Mouse (Mus musculus) intestine, embryonic 15.5 days (tissue): Measurements from ENCODE around the gene Pias3. TPM values are rescaled to one million over a fixed set of nuclear protein-coding genes. Genes with fewer than 3 reads are reported as not detected.

Source experiments
- ATAC-seq: fragments of 200-750 bp; cut with Nextera tagmentation; 2 replicates; pipeline ENCODE4 v1.8.0; 2017; ENCODE audit warnings: moderate TSS enrichment, moderate library complexity
- H3K27ac ChIP-seq: fragments of 300-500 bp; sonication (generic); 2 replicates; pipeline ENCODE4 v1.5.1; 2015; ENCODE audit warnings: mild to moderate bottlenecking, inconsistent platforms
- H3K27me3 ChIP-seq: fragments of 300-500 bp; sonication (generic); replicated peaks from 2 replicates; pipeline ENCODE4 v1.6.1; 2015; ENCODE audit warnings: inconsistent platforms
- H3K36me3 ChIP-seq: fragments of 300-500 bp; sonication (generic); 2 replicates; pipeline ENCODE4 v1.6.1; 2015; ENCODE audit warnings: inconsistent platforms
- H3K4me1 ChIP-seq: fragments of 300-500 bp; sonication (generic); replicated peaks from 2 replicates; pipeline ENCODE4 v1.6.1; 2015; ENCODE audit warnings: inconsistent platforms
- H3K4me2 ChIP-seq: fragments of 300-500 bp; sonication (generic); replicated peaks from 2 replicates; pipeline ENCODE4 v1.6.1; 2015; ENCODE audit warnings: mild to moderate bottlenecking, inconsistent platforms
- H3K4me3 ChIP-seq: fragments of 300-500 bp; sonication (generic); replicated peaks from 2 replicates; pipeline ENCODE4 v1.5.1; 2015; ENCODE audit warnings: inconsistent platforms
- H3K9ac ChIP-seq: fragments of 300-500 bp; sonication (generic); 2 replicates; pipeline ENCODE4 v1.6.1; 2015; ENCODE audit warnings: inconsistent platforms
- H3K9me3 ChIP-seq: fragments of 300-500 bp; sonication (generic); 2 replicates; pipeline ENCODE4 v1.6.1; 2016; ENCODE audit warnings: inconsistent platforms
- WGBS: fragments of 180-500 bp; shearing (Covaris S2); methylation state at CpG from one replicate; pipeline ENCODE4 v1.1.7; 2015; 5-methylcytosine and 5-hydroxymethylcytosine counted together
- polyA plus RNA-seq: library from polyadenylated mRNA; unstranded; fragments of >200 nt; fragmentation: Nextera tagmentation; extraction: Ambion mirVana; gene quantifications from 2 replicates; pipeline ENCODE4 v1.2.1, GENCODE M21; 2015

Pias3 gene
- polyA plus RNA-seq, 1 experiment from 2014 or later: 37.2 TPM

DNA sequence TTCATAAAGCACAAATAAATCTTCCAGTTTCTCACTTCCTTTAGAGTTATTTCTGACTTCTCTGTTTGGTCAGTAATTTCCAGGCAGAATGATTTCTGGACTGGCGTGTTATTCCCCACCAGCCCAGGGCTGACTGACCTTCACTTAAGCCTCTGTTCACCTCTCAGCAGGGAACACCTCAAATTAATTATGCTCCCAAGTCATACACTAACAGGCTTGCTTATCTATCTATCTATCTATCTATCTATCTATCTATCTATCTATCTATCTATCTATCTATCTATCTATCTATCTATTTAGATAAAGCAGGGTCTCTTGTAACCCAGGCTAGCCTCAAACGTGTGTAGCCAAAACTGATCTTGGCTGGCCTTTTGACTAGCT lies 12.5 kb downstream of the Pias3 start:
- peaks cover 32% of the 10 kb centered on the region for H3K36me3 ChIP-seq
- H3K9me3 ChIP-seq: no peaks in the 10 kb centered on the region
- no peaks in the 10 kb centered on the region for H3K27me3 ChIP-seq
- H3K27ac ChIP-seq: no peak overlapping the region
- H3K4me1 ChIP-seq: peaks cover 5% of the 10 kb centered on the region; the same call in 1 of the 2 replicates
- ATAC-seq: peak; percentile 24; the same call in 1 of the 2 replicates
- H3K4me3 ChIP-seq: no peak overlapping the region
- H3K4me2 ChIP-seq: peak overlapping the region; percentile 100; the same call in 1 of the 2 replicates
- WGBS: 55% methylated on average over 2 of the region's 2 CpGs
- no peak overlapping the region for H3K9ac ChIP-seq

- no peak overlapping the region for H3K9ac ChIP-seq
- no peak for ATAC-seq
- no peaks in the 10 kb centered on the region for H3K27me3 ChIP-seq
- no peaks in the 10 kb centered on the region for H3K9me3 ChIP-seq
- no peak overlapping the region for H3K27ac ChIP-seq
- H3K4me3 ChIP-seq: no peak overlapping the region
- WGBS: 78% methylated on average over 5 of the region's 5 CpGs
- H3K36me3 ChIP-seq: peaks cover 40% of the 10 kb centered on the region
- no peaks in the 10 kb centered on the region for H3K4me1 ChIP-seq
- H3K4me2 ChIP-seq: no peak overlapping the region
These were observed 18.1 kb downstream of the Pias3 start for GRCm38 (mm10) chr3:96714286-96714685.

DNA sequence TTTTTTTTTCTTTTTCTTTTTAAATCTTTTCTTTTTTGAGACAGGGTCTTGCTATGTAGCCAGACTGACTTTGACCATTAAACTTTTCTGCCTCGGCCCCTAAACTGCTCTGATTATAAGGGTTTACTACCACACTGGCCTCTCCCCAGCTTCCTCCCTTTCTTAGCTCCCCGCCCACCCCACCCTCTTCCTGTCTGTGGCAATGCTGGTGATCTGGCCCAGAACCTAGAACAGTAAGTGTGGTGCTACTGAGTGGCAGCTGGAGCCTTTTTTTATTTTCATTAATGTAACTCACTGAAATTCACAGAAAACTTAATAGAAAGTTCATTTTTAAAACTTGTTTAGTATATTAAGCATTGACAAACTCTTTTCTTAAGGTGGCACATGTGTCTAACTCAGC lies 19.7 kb downstream of the Pias3 start:
- no peak for ATAC-seq
- WGBS: 83% methylated on average over 2 of the region's 2 CpGs
- H3K36me3 ChIP-seq: peaks cover 38% of the 10 kb centered on the region
- no peak overlapping the region for H3K27ac ChIP-seq
- H3K4me2 ChIP-seq: no peak overlapping the region
- no peaks in the 10 kb centered on the region for H3K9me3 ChIP-seq
- H3K9ac ChIP-seq: no peak overlapping the region
- H3K27me3 ChIP-seq: no peaks in the 10 kb centered on the region
- no peaks in the 10 kb centered on the region for H3K4me1 ChIP-seq
- no peak overlapping the region for H3K4me3 ChIP-seq

DNA sequence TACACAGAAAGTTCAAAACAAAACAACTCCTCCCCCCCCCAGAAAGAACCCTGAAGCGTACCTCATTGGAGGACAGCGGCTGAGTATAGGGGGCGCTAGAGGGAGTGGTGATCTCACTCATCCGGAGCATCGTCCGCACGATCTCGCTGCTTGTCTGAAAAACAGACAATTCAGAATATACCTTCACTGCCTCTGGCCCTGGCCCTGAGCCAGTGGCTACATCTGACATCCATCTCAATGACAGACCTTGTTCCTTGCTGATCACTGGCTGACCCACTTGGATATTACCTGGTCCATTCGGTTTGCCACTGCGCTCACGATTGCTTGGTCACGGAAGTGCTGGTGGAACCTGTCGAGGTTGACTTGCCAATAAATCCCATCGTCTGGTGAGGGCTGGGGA lies 23.0 kb downstream of the Pias3 start:
- no peak overlapping the region for H3K4me3 ChIP-seq
- no peak overlapping the region for H3K27ac ChIP-seq
- no peak for ATAC-seq
- H3K4me1 ChIP-seq: no peaks in the 10 kb centered on the region
- H3K4me2 ChIP-seq: no peak overlapping the region
- WGBS: 46% methylated on average over 14 of the region's 14 CpGs
- H3K27me3 ChIP-seq: no peaks in the 10 kb centered on the region
- H3K9me3 ChIP-seq: no peaks in the 10 kb centered on the region
- no peak overlapping the region for H3K9ac ChIP-seq
- H3K36me3 ChIP-seq: peaks cover 35% of the 10 kb centered on the region; the same call in 1 of the 2 replicates

- Histone ChIP-seq H3K4me2 (peak within 1 kb of the TSS; percentile 64), H3K27me3 (no peaks in the 10 kb centered on the region), H3K36me3 (peaks cover 8% of the 10 kb centered on the region; the same call in 1 of the 2 replicates), H3K27ac (peak within 1 kb of the TSS; percentile 70), H3K9me3 (no peaks in the 10 kb centered on the region), H3K4me1 (peaks cover 11% of the 10 kb centered on the region), H3K4me3 (peak within 1 kb of the TSS; percentile 94), H3K9ac (peak within 1 kb of the TSS; percentile 77)
- ATAC-seq: peak; percentile 99
- WGBS: 1% methylated on average over 52 of the region's 52 CpGs
These were observed 31.2 kb downstream of the Pias3 start, which contains the start of the genes Polr3c and Rnf115 for GRCm38 (mm10) chr3:96727343-96727827. Gene Polr3c (minus strand): TSS chr3:96727628. Gene Rnf115 (plus strand): TSS chr3:96727664.

GRCm38 (mm10) chr3:96727828-96728633 lies 31.8 kb downstream of the Pias3 start:
- Histone ChIP-seq H3K9ac (peak overlapping the region; percentile 74), H3K4me3 (peak overlapping the region; percentile 94), H3K9me3 (no peaks in the 10 kb centered on the region), H3K27me3 (no peaks in the 10 kb centered on the region), H3K27ac (peak overlapping the region; percentile 70), H3K4me2 (peak overlapping the region; percentile 54), H3K36me3 (peaks cover 6% of the 10 kb centered on the region; the same call in 1 of the 2 replicates), H3K4me1 (peaks cover 11% of the 10 kb centered on the region)
- under 1% methylated on average over 42 of the region's 42 CpGs for WGBS
- peak; percentile 70 for ATAC-seq

DNA sequence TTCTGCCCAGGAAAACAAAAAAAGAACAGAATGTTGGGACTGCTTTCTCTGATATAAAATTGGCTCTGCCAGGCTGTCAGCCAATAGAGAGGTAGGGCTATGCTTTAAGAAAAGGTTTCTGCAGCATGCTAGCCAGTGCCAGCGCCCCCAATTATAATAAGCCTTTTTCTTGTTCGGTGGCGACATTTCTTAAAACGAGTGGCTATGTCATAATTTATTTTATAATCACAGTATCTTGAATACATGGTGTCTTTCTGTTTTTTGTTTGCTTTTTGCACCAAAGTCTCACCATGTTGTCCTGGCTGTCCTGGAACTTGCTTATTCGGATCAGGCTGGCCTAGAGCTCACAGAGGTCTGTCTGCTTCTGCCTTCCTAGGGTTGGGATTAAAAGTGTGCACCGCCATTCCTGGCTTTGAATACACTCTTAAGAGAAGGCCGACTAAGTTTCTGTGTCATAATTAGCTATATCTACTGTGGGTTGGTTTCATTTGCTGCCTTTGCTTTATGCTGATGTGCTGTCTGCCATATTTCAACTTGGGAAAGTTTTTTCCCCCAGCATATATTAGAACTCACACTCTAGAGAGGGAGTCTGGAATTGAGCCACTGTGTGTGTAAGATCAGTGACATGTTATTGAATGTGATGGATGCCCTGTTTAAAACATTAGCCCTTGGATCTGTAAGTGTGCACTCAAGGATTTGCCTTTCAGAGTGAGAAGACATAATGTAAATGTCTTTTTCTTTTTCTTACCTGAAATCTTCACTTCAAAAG lies 32.6 kb downstream of the Pias3 start:
- no peak for ATAC-seq
- Histone ChIP-seq H3K4me2 (peak overlapping the region; percentile 54), H3K4me3 (peak overlapping the region; percentile 94), H3K9ac (no peak overlapping the region), H3K4me1 (peaks cover 11% of the 10 kb centered on the region), H3K9me3 (no peaks in the 10 kb centered on the region), H3K36me3 (peaks cover 3% of the 10 kb centered on the region; the same call in 1 of the 2 replicates), H3K27me3 (no peaks in the 10 kb centered on the region), H3K27ac (peak overlapping the region; percentile 70; the same call in 1 of the 2 replicates)
- WGBS: 42% methylated on average over 7 of the region's 7 CpGs

GRCm38 (mm10) chr3:96729403-96729784 lies 33.2 kb downstream of the Pias3 start:
- Histone ChIP-seq H3K4me1 (peaks cover 11% of the 10 kb centered on the region), H3K4me2 (no peak overlapping the region), H3K27ac (no peak overlapping the region), H3K4me3 (no peak overlapping the region; the same call in 1 of the 2 replicates), H3K36me3 (no peaks in the 10 kb centered on the region), H3K9ac (no peak overlapping the region), H3K27me3 (no peaks in the 10 kb centered on the region), H3K9me3 (no peaks in the 10 kb centered on the region)
- ATAC-seq: no peak
- WGBS: 35% methylated on average over 3 of the region's 3 CpGs

DNA sequence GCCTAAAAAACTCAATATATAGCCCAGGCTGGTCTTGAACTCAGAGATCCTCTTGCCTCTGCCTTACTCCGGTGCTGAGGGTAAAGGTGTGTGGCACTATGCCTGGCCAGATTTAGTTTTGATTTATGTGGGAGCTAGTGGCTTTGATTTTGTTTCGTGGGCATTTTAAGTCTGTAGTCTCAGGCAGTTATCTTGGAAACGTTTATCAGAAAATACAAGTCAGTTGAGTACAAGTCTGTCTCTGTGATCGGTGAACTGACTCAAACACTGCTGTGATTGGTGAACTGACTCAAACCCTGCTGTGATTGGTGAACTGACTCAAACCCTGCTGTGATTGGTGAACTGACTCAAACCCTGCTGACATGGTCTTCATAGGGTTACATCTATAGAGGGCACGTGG lies 34.6 kb downstream of the Pias3 start:
- H3K36me3 ChIP-seq: no peaks in the 10 kb centered on the region
- H3K9ac ChIP-seq: no peak overlapping the region
- no peak overlapping the region for H3K4me3 ChIP-seq
- H3K27me3 ChIP-seq: no peaks in the 10 kb centered on the region
- no peak for ATAC-seq
- no peak overlapping the region for H3K27ac ChIP-seq
- peaks cover 9% of the 10 kb centered on the region for H3K4me1 ChIP-seq
- no peak overlapping the region for H3K4me2 ChIP-seq
- H3K9me3 ChIP-seq: no peaks in the 10 kb centered on the region
- 72% methylated on average over 5 of the region's 5 CpGs for WGBS

- H3K27me3 ChIP-seq: no peaks in the 10 kb centered on the region
- WGBS: 88% methylated on average over 1 of the region's 1 CpGs
- no peak for ATAC-seq
- no peak overlapping the region for H3K27ac ChIP-seq
- no peak overlapping the region for H3K4me3 ChIP-seq
- no peaks in the 10 kb centered on the region for H3K36me3 ChIP-seq
- no peaks in the 10 kb centered on the region for H3K9me3 ChIP-seq
- H3K9ac ChIP-seq: no peak overlapping the region
- peaks cover 1% of the 10 kb centered on the region for H3K4me1 ChIP-seq
- H3K4me2 ChIP-seq: no peak overlapping the region
These were observed 37.8 kb downstream of the Pias3 start for GRCm38 (mm10) chr3:96733984-96734383.

- ATAC-seq: no peak
These were observed 39.0 kb downstream of the Pias3 start for GRCm38 (mm10) chr3:96735200-96735599.

GRCm38 (mm10) chr3:96737013-96737740 lies 41.0 kb downstream of the Pias3 start:
- Histone ChIP-seq H3K27ac (no peak overlapping the region), H3K4me2 (no peak overlapping the region), H3K9me3 (no peaks in the 10 kb centered on the region), H3K27me3 (no peaks in the 10 kb centered on the region), H3K9ac (no peak overlapping the region), H3K36me3 (no peaks in the 10 kb centered on the region), H3K4me3 (no peak overlapping the region), H3K4me1 (no peaks in the 10 kb centered on the region)
- WGBS: 57% methylated on average over 1 of the region's 1 CpGs
- no peak for ATAC-seq

More at GRCm38 (mm10) chr3:96735200-96735599, 39.0 kb downstream of the Pias3 start:
- H3K4me2 ChIP-seq: no peak overlapping the region
- no peak overlapping the region for H3K9ac ChIP-seq
- 98% methylated on average over 2 of the region's 2 CpGs for WGBS
- no peaks in the 10 kb centered on the region for H3K4me1 ChIP-seq
- H3K27ac ChIP-seq: no peak overlapping the region
- no peaks in the 10 kb centered on the region for H3K9me3 ChIP-seq
- no peak overlapping the region for H3K4me3 ChIP-seq
- H3K27me3 ChIP-seq: no peaks in the 10 kb centered on the region
- H3K36me3 ChIP-seq: no peaks in the 10 kb centered on the region
